Mouse (Mus musculus): ENCODE measurements at regions not wholly inside any gene's neighbourhood (a gene's known extent, or its start where the extent isn't known, plus 50 kb on each side); places are given as distances from the start of the nearest gene placed in this dataset.
A peak's percentile ranks its signal among the peaks of the same experiment; 100 is the strongest.

DNA sequence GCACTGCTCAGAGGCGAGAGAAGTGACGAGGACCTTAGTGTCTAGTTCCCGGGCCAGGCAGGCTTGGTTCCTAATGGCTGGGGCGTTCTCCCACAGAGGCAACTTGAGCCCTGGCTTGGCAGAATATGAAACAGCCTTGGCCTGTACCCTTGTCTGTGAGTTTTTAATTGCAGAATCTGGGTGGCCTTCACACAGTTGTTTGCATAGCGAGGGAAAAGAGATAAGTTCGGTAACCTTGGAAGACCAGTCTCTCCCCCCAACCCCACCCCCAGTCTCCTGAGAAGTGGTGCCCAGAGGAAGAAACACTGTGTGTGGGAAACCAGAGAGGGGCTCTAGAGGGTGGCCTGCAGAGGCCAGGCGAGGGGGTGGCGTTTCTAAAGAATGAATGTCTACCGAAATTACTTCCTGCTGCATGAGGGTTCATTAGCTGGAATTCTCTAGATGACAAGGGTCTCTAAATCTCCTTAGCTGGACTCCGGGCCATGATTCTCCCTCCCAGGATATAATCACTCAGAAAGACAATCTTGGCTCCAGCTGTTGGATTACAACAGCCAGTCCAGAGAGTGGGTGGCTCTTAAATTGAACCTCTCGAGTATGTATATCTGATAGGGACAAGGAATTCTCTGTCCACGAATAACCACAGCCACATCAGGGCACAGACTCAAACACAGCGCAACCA, 142.8 kb downstream of the Gm10260 start:
- Histone ChIP-seq H3K4me3 (ENCODE audit: low read depth, low read length) (no peak overlapping the region), H3K27me3 (ENCODE audit: control insufficient read depth, insufficient read depth, low read length) (no peaks in the 10 kb centered on the region), H3K27ac (ENCODE audit: low read length) (peak overlapping the region; percentile 59), H3K4me1 (ENCODE audit: control insufficient read depth, insufficient read depth, low read length) (peaks cover 11% of the 10 kb centered on the region), H3K4me2 (replicated peaks; ENCODE audit: low read depth, low read length) (no peak overlapping the region), H3K9ac (replicated peaks; ENCODE audit: low read depth, low read length) (no peak overlapping the region), H3K36me3 (ENCODE audit: control insufficient read depth, insufficient read depth, low read length) (no peaks in the 10 kb centered on the region), H3K9me3 (ENCODE audit: control insufficient read depth, low read depth, low read length) (no peaks in the 10 kb centered on the region)
- 30% methylated on average over 13 of the region's 13 CpGs for WGBS
- peak; percentile 78; the same call in 1 of the 2 replicates for ATAC-seq (ENCODE audit: insufficient number of reproducible peaks, insufficient read depth, low FRiP score, low read depth)

DNA sequence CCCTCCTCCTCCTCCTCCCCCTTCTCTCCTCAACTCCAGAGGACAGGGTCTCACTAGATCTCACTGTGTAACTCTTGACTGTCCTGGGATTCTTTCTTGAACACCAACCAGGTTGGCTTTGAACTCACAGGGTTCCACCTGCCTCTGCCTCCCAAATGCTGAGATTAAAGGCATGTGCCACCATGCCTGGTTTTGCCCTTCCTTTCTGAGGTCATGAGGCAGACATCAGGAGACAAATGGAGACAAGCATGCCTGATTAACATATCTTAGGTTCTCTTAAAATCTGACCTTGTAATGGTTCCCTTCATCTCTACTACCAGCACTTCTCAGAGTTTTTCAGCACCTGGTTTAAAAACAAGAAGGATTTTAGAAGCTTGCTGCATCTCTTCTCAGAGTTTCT, 143.5 kb downstream of the Gm10260 start:
- H3K4me2 ChIP-seq (replicated peaks; ENCODE audit: low read depth, low read length): no peak overlapping the region
- H3K27ac ChIP-seq (ENCODE audit: low read length): peak overlapping the region; percentile 59; the same call in 1 of the 2 replicates
- ATAC-seq (ENCODE audit: insufficient number of reproducible peaks, insufficient read depth, low FRiP score, low read depth): no peak
- H3K27me3 ChIP-seq (ENCODE audit: control insufficient read depth, insufficient read depth, low read length): no peaks in the 10 kb centered on the region
- H3K9ac ChIP-seq (replicated peaks; ENCODE audit: low read depth, low read length): no peak overlapping the region
- no peak overlapping the region for H3K4me3 ChIP-seq (ENCODE audit: low read depth, low read length)
- H3K9me3 ChIP-seq (ENCODE audit: control insufficient read depth, low read depth, low read length): no peaks in the 10 kb centered on the region
- no peaks in the 10 kb centered on the region for H3K36me3 ChIP-seq (ENCODE audit: control insufficient read depth, insufficient read depth, low read length)
- H3K4me1 ChIP-seq (ENCODE audit: control insufficient read depth, insufficient read depth, low read length): peaks cover 11% of the 10 kb centered on the region

DNA sequence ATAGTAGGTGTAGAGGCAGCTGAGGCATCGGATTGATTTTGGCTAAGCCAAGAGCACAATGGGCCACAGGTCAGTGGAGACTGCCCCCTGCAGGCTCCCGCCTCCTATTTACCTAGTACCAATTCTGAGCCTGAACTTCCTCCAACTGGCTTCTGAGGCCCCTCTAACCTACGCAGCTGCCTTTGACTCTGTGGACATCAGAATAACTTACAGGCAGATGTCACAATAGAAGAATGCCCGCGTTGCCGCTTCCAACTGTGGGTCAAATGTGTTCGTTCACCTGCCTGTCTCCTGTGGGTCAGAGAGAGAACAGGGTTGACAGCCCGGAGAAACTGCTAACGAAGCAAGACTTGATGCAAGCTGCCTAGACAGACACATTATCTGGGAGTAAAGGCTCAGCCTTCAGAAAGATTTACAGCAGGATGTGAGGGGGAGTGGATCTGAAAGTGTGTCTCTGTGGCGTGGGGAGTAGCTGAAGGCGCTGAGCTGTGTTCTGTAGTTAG, 153.2 kb downstream of the Gm10260 start:
- Histone ChIP-seq H3K4me3 (ENCODE audit: low read depth, low read length) (no peak overlapping the region), H3K9ac (replicated peaks; ENCODE audit: low read depth, low read length) (no peak overlapping the region), H3K27ac (ENCODE audit: low read length) (no peak overlapping the region), H3K4me1 (ENCODE audit: control insufficient read depth, insufficient read depth, low read length) (0 out of 2 replicates have a peak, but pooled peaks cover 6% of the 10 kb centered on the region), H3K27me3 (ENCODE audit: control insufficient read depth, insufficient read depth, low read length) (no peaks in the 10 kb centered on the region), H3K9me3 (ENCODE audit: control insufficient read depth, low read depth, low read length) (no peaks in the 10 kb centered on the region), H3K4me2 (replicated peaks; ENCODE audit: low read depth, low read length) (no peak overlapping the region), H3K36me3 (ENCODE audit: control insufficient read depth, insufficient read depth, low read length) (no peaks in the 10 kb centered on the region)
- ATAC-seq (ENCODE audit: insufficient number of reproducible peaks, insufficient read depth, low FRiP score, low read depth): no peak
- WGBS: 29% methylated on average over 11 of the region's 11 CpGs

DNA sequence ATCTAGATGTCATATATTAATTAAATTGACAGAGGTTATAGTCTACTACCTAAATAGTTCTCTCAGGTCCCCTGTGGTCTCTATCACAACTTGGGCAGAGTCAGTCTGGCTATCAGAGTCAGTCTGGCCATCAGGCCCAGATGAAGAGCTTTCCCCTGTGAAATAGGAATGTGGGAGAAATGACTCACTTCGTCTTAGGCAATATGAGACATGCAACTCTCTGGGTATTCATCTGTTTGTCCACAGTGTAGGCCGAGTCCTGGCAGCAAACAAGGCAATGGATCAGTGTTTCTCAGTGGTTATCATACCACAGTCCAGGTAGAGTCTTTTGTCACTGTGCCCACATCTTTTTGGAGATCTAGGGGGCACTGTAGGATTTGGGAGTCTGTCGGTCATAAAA, 156.0 kb downstream of the Gm10260 start:
- H3K9me3 ChIP-seq (ENCODE audit: control insufficient read depth, low read depth, low read length): no peaks in the 10 kb centered on the region
- H3K4me3 ChIP-seq (ENCODE audit: low read depth, low read length): no peak overlapping the region
- no peaks in the 10 kb centered on the region for H3K27me3 ChIP-seq (ENCODE audit: control insufficient read depth, insufficient read depth, low read length)
- H3K4me1 ChIP-seq (ENCODE audit: control insufficient read depth, insufficient read depth, low read length): 0 out of 2 replicates have a peak, but pooled peaks cover 6% of the 10 kb centered on the region
- no peak for ATAC-seq (ENCODE audit: insufficient number of reproducible peaks, insufficient read depth, low FRiP score, low read depth)
- H3K27ac ChIP-seq (ENCODE audit: low read length): no peak overlapping the region
- H3K36me3 ChIP-seq (ENCODE audit: control insufficient read depth, insufficient read depth, low read length): no peaks in the 10 kb centered on the region
- WGBS: 81% methylated on average over 3 of the region's 3 CpGs
- H3K9ac ChIP-seq (replicated peaks; ENCODE audit: low read depth, low read length): no peak overlapping the region
- H3K4me2 ChIP-seq (replicated peaks; ENCODE audit: low read depth, low read length): no peak overlapping the region

DNA sequence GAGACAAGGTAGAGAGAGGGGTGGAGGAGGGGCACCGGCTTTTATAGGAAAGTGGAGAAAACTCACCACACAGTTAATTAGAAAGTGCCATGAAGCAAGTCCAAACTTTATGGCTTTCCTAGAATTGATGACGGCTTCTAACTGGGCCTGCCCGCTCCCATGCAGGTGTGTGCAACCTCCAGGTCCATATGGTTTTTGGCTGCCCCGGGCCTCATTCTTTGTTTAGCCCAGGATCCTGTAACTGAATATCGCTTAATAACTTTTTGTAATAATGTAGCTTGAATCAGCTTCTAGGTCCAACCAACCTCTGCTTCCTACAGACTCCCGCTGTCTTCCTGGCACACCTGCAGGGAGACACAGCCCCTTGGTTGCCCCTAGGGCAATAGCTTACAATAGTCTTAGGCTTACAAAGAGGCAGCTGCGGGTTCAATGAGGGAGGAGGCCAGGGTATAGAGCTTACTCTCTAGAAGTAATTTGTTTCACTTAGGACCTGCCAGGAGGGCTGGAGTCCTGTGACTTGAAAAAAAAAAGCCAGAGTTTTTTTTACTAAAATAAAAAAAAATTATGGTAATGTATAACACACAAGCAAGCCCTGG, 159.2 kb downstream of the Gm10260 start:
- Histone ChIP-seq H3K4me1 (ENCODE audit: control insufficient read depth, insufficient read depth, low read length) (0 out of 2 replicates have a peak, but pooled peaks cover 5% of the 10 kb centered on the region), H3K4me2 (replicated peaks; ENCODE audit: low read depth, low read length) (no peak overlapping the region), H3K27ac (ENCODE audit: low read length) (no peak overlapping the region), H3K4me3 (ENCODE audit: low read depth, low read length) (no peak overlapping the region), H3K9me3 (ENCODE audit: control insufficient read depth, low read depth, low read length) (no peaks in the 10 kb centered on the region), H3K9ac (replicated peaks; ENCODE audit: low read depth, low read length) (no peak overlapping the region), H3K36me3 (ENCODE audit: control insufficient read depth, insufficient read depth, low read length) (no peaks in the 10 kb centered on the region), H3K27me3 (ENCODE audit: control insufficient read depth, insufficient read depth, low read length) (no peaks in the 10 kb centered on the region)
- 85% methylated on average over 7 of the region's 7 CpGs for WGBS
- no peak for ATAC-seq (ENCODE audit: insufficient number of reproducible peaks, insufficient read depth, low FRiP score, low read depth)

DNA sequence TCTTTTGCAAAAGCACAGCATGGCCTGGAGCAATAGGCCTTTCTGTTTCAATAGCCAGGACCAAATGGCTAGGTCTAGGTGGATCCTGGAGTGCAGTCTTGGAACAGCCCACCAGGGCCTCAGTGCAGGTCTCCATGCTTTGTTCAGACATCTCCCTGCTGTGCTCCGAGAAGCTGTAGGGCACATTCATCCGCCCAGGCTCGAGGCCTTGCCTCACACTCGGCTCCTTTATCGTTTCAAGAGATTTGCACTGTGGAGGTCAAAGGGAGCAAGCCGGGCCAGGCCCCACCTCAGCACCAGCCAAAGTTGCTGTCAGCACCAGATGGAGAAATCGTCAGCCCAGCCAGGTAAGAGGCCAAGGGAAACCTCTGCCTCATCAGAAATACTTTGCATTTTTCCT, 160.3 kb downstream of the Gm10260 start:
- no peak overlapping the region for H3K4me2 ChIP-seq (replicated peaks; ENCODE audit: low read depth, low read length)
- H3K27me3 ChIP-seq (ENCODE audit: control insufficient read depth, insufficient read depth, low read length): no peaks in the 10 kb centered on the region
- no peak for ATAC-seq (ENCODE audit: insufficient number of reproducible peaks, insufficient read depth, low FRiP score, low read depth)
- no peaks in the 10 kb centered on the region for H3K36me3 ChIP-seq (ENCODE audit: control insufficient read depth, insufficient read depth, low read length)
- 0 out of 2 replicates have a peak, but pooled peaks cover 5% of the 10 kb centered on the region for H3K4me1 ChIP-seq (ENCODE audit: control insufficient read depth, insufficient read depth, low read length)
- no peak overlapping the region for H3K9ac ChIP-seq (replicated peaks; ENCODE audit: low read depth, low read length)
- 82% methylated on average over 7 of the region's 7 CpGs for WGBS
- H3K27ac ChIP-seq (ENCODE audit: low read length): no peak overlapping the region
- no peak overlapping the region for H3K4me3 ChIP-seq (ENCODE audit: low read depth, low read length)
- no peaks in the 10 kb centered on the region for H3K9me3 ChIP-seq (ENCODE audit: control insufficient read depth, low read depth, low read length)

DNA sequence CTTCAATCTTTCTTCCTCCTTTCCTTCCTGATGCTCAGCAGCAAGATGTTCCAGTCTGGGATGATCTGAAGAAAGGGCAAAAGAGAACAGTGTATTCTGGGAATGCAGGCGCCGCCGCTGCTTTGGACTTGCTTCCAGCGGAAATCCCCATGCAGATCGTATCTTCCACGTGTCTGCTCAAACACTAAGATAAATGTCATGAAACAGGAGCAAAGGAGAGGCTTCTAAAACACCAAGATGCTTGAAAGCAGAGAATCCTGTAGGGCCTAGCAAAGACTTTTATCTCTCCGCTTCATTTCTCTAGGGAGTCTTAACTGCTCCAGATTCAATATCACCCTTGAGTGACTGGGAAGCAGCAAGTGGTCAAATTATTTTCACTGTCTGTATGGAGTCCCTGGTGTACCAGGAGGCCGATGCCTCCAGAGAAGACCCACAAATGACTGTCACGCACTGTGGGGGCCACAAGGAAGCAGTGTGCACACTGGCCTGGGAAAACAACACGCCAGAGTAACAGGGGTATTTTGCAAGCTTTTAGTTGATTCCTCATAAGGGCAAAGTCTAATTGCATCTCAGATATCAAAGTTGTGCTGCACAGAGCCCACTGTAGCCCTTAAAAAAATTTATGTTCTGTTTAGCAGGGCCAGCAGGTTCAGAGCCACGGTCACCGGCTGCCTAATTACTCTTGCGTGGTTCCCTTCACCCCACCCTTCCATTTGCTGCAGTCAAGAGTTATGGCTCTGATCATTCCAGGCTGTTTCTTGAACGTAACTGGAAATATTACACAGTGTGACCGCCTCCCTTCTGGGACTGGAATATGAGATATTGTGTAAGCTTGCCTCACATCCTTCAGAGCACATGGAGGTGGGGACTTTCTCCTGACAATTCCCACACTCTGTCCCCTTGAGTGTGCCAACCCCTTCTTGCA, 161.7 kb downstream of the Gm10260 start:
- H3K27me3 ChIP-seq (ENCODE audit: control insufficient read depth, insufficient read depth, low read length): no peaks in the 10 kb centered on the region
- H3K9me3 ChIP-seq (ENCODE audit: control insufficient read depth, low read depth, low read length): no peaks in the 10 kb centered on the region
- no peak overlapping the region for H3K9ac ChIP-seq (replicated peaks; ENCODE audit: low read depth, low read length)
- H3K4me1 ChIP-seq (ENCODE audit: control insufficient read depth, insufficient read depth, low read length): 0 out of 2 replicates have a peak, but pooled peaks cover 5% of the 10 kb centered on the region
- no peak overlapping the region for H3K4me2 ChIP-seq (replicated peaks; ENCODE audit: low read depth, low read length)
- 62% methylated on average over 15 of the region's 15 CpGs for WGBS
- H3K4me3 ChIP-seq (ENCODE audit: low read depth, low read length): no peak overlapping the region
- H3K36me3 ChIP-seq (ENCODE audit: control insufficient read depth, insufficient read depth, low read length): no peaks in the 10 kb centered on the region
- no peak overlapping the region for H3K27ac ChIP-seq (ENCODE audit: low read length)
- no peak; the same call in 1 of the 2 replicates for ATAC-seq (ENCODE audit: insufficient number of reproducible peaks, insufficient read depth, low FRiP score, low read depth)

DNA sequence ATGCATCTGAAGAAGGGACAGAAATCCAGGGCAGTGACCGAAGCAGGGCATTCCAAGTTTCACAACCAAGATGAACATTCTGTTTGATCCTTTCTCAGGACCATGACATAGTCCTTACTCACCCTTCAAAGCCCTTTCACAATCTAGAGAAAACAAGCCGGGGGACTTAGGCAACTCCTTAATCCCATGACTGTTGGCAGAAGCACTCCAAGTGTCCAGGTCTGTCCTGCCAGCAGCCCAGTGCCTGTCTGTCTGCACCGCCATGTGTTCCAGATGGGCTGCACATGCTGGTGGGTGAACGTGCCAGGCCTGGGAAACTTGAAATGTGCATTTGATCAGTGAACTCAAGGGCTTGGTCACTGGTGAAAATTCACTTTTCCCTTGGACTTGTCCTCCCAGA, 165.6 kb downstream of the Gm10260 start:
- Histone ChIP-seq H3K9me3 (ENCODE audit: control insufficient read depth, low read depth, low read length) (no peaks in the 10 kb centered on the region), H3K9ac (replicated peaks; ENCODE audit: low read depth, low read length) (no peak overlapping the region), H3K4me2 (replicated peaks; ENCODE audit: low read depth, low read length) (no peak overlapping the region), H3K4me3 (ENCODE audit: low read depth, low read length) (no peak overlapping the region), H3K4me1 (ENCODE audit: control insufficient read depth, insufficient read depth, low read length) (0 out of 2 replicates have a peak, but pooled peaks cover 5% of the 10 kb centered on the region), H3K27me3 (ENCODE audit: control insufficient read depth, insufficient read depth, low read length) (no peaks in the 10 kb centered on the region), H3K27ac (ENCODE audit: low read length) (no peak overlapping the region), H3K36me3 (ENCODE audit: control insufficient read depth, insufficient read depth, low read length) (no peaks in the 10 kb centered on the region)
- WGBS: 95% methylated on average over 4 of the region's 4 CpGs
- no peak for ATAC-seq (ENCODE audit: insufficient number of reproducible peaks, insufficient read depth, low FRiP score, low read depth)
